Mouse (Mus musculus) megakaryocyte, embryonic 14.5 days (primary cell): ENCODE measurements around the gene Kif18b. TPM values are rescaled to one million over a fixed set of nuclear protein-coding genes. Genes with fewer than 3 reads are reported as not detected.
A peak's percentile ranks its signal among the peaks of the same experiment; 100 is the strongest.

ENCODE experiments used
- H3K27me3 ChIP-seq: replicated peaks from 2 replicates; pipeline ENCODE3; 2012; ENCODE audit warnings: inconsistent platforms
- H3K36me3 ChIP-seq: replicated peaks from 2 replicates; pipeline ENCODE3; 2012; ENCODE audit warnings: low read length, inconsistent platforms, mixed read lengths
- H3K4me1 ChIP-seq: 2 replicates; pipeline ENCODE4 v1.6.1; 2012; ENCODE audit warnings: inconsistent platforms
- H3K4me3 ChIP-seq: replicated peaks from 2 replicates; pipeline ENCODE3; 2012; ENCODE audit warnings: moderate library complexity, mild to moderate bottlenecking, inconsistent platforms
- H3K9me3 ChIP-seq: 2 replicates; pipeline ENCODE4 v1.6.1; 2012; ENCODE audit warnings: inconsistent platforms
- FLI1 ChIP-seq: IDR thresholded peaks from 2 replicates; pipeline ENCODE4 v1.6.1; 2012; ENCODE audit warnings: low read length, inconsistent platforms, mixed read lengths
- GATA1 ChIP-seq: IDR thresholded peaks from 3 replicates; pipeline ENCODE4 v1.6.1; 2012; ENCODE audit warnings: mixed read lengths, low read length, inconsistent platforms, borderline replicate concordance
- polyA plus RNA-seq: library from polyadenylated mRNA; stranded (reverse); fragments of >175 nt; gene quantifications from 2 replicates; pipeline ENCODE4 v1.2.3, GENCODE M21; 2012; ENCODE audit warnings: low replicate concordance; ENCODE audit not compliant: insufficient read depth

Gene Kif18b
- polyA plus RNA-seq, 1 experiment, result 11.5 TPM

GRCm38 (mm10) chr11:102888135-102888534, 36.8 kb downstream of the Kif18b start:
- H3K4me3 ChIP-seq, result no peak overlapping the region
- H3K27me3 ChIP-seq, result peaks cover 80% of the 10 kb centered on the region
- peaks cover 4% of the 10 kb centered on the region for H3K9me3 ChIP-seq
- peaks cover 8% of the 10 kb centered on the region for H3K4me1 ChIP-seq
- TF ChIP-seq FLI1, result no peak
- H3K36me3 ChIP-seq, result no peaks in the 10 kb centered on the region

- peaks cover 80% of the 10 kb centered on the region for H3K27me3 ChIP-seq
- peaks cover 7% of the 10 kb centered on the region; the same call in 1 of the 2 replicates for H3K4me1 ChIP-seq
- peaks cover 4% of the 10 kb centered on the region for H3K9me3 ChIP-seq
- no peak overlapping the region for H3K4me3 ChIP-seq
- H3K36me3 ChIP-seq, result no peaks in the 10 kb centered on the region
- no peak for TF ChIP-seq FLI1
- no peak for TF ChIP-seq GATA1
These were observed 37.5 kb downstream of the Kif18b start for GRCm38 (mm10) chr11:102887433-102887832.

- Histone ChIP-seq H3K4me1 (peaks cover 21% of the 10 kb centered on the region), H3K27me3 (peaks cover 66% of the 10 kb centered on the region), H3K4me3 (no peak within 1 kb of the TSS), H3K9me3 (peaks cover 4% of the 10 kb centered on the region), H3K36me3 (no peaks in the 10 kb centered on the region)
- TF ChIP-seq FLI1, result no peak
- no peak for TF ChIP-seq GATA1
These were observed 40.2 kb downstream of the Kif18b start, which contains the start of gene Fam187a for GRCm38 (mm10) chr11:102884616-102885219. Fam187a (plus strand) TSS chr11:102885169.

DNA sequence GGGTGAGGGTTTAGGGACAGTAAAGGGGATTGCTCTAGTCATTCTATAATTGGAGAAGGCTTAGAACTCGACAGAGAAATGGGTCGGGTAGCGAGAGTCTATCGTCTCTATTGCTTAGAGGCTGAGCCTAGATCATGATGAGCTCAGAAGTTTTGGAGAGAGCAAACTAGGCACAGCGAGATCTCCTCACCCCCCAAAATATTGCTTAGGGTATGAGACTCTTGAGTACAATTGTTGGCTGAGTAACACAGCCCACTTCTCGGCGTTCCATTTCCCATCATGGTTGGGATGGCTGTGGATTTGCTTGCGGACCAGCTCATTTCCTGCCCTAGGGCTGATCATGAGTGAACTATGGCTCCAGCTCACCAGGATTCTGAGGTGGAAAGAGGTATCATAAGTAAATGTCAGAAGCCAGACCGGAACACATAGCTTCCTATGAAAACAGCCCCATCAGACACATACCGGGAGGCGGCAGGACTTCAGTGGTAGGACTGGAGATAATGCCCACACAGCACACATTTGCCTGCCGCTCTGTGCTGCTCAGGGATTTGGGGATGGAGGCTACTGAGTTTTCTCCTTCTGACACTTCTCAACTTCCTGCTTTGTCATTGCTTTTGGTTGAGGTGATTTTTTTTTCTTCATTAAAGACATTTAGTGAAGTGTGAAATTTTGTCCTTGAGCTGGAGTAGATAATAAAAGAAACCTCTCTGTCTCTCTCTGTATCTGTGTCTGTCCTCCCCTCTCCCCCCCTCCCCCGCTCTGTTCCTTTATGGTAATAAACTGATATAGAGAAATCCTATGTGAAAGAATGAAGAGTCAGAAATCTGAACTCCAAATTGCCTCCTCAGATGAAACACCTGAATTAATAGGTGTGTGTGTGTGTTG, 43.4 kb downstream of the Kif18b start:
- Histone ChIP-seq H3K4me1 (peaks cover 29% of the 10 kb centered on the region), H3K27me3 (peaks cover 38% of the 10 kb centered on the region), H3K4me3 (peak overlapping the region; percentile 92), H3K9me3 (no peaks in the 10 kb centered on the region), H3K36me3 (peaks cover 15% of the 10 kb centered on the region)
- TF ChIP-seq FLI1 (no peak), GATA1 (no peak)

- Histone ChIP-seq H3K4me1 (peaks cover 29% of the 10 kb centered on the region), H3K27me3 (peaks cover 30% of the 10 kb centered on the region), H3K9me3 (no peaks in the 10 kb centered on the region), H3K4me3 (peak within 1 kb of the TSS; percentile 92), H3K36me3 (peaks cover 21% of the 10 kb centered on the region)
- no peak for TF ChIP-seq FLI1
- TF ChIP-seq GATA1, result peak; percentile 96
These were observed 44.2 kb downstream of the Kif18b start, which contains the start of the genes Eftud2 and Ccdc103 for GRCm38 (mm10) chr11:102880585-102881313. Eftud2 (minus strand) TSS chr11:102880985. Ccdc103 (plus strand) TSS chr11:102881204.

- TF ChIP-seq GATA1 (no peak), FLI1 (no peak)
- Histone ChIP-seq H3K36me3 (peaks cover 33% of the 10 kb centered on the region), H3K4me1 (peaks cover 29% of the 10 kb centered on the region), H3K27me3 (peaks cover 18% of the 10 kb centered on the region), H3K9me3 (no peaks in the 10 kb centered on the region), H3K4me3 (peak overlapping the region; percentile 92)
These were observed 45.4 kb downstream of the Kif18b start for GRCm38 (mm10) chr11:102879558-102879957.

- Histone ChIP-seq H3K4me3 (no peak overlapping the region), H3K4me1 (peaks cover 26% of the 10 kb centered on the region), H3K27me3 (no peaks in the 10 kb centered on the region), H3K9me3 (no peaks in the 10 kb centered on the region), H3K36me3 (peaks cover 68% of the 10 kb centered on the region)
- TF ChIP-seq FLI1 (no peak), GATA1 (no peak)
These were observed 50.1 kb downstream of the Kif18b start for GRCm38 (mm10) chr11:102874801-102875334.

GRCm38 (mm10) chr11:102864272-102864671, 60.7 kb downstream of the Kif18b start:
- no peak for TF ChIP-seq FLI1
- Histone ChIP-seq H3K4me1 (peaks cover 3% of the 10 kb centered on the region), H3K36me3 (peaks cover 96% of the 10 kb centered on the region), H3K9me3 (no peaks in the 10 kb centered on the region), H3K4me3 (no peak overlapping the region), H3K27me3 (no peaks in the 10 kb centered on the region)

DNA sequence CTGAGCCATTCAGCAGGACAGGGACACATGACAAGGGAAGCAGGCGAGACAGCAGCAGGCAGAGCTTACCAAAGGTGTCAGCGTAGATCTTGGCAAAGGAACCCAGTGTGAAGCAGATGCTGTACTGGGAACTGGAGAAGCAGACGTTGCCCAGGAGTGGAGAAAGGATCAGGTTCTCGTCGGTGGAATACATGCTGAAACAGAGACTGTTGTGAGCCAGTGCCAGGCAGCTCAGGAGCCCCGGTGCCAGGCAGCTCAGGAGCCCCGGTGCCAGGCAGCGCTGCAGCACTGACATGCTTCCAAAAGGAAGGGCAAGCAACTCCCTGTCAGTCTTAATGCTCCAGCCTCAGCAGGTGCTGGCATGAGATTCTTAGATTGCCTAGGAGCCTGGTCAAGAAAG, 65.0 kb downstream of the Kif18b start:
- H3K9me3 ChIP-seq, result no peaks in the 10 kb centered on the region
- no peaks in the 10 kb centered on the region for H3K27me3 ChIP-seq
- H3K4me3 ChIP-seq, result no peak overlapping the region
- H3K4me1 ChIP-seq, result no peaks in the 10 kb centered on the region
- peaks cover 98% of the 10 kb centered on the region for H3K36me3 ChIP-seq
- TF ChIP-seq FLI1 (no peak), GATA1 (no peak)
